Mouse (Mus musculus): ENCODE measurements around the gene Syne4. TPM values are rescaled to one million over a fixed set of nuclear protein-coding genes. Genes with fewer than 3 reads are reported as not detected.

The Syne4 gene
- total RNA-seq, 2 experiments from 2014 or later, result 4.2 to 5.8 TPM

GRCm38 (mm10) chr7:30326427-30326826 is 11.8 kb downstream of the Syne4 start:
- no peak for DNase-seq (ENCODE audit: low spot score in 2 of 2)

- no peak for DNase-seq (ENCODE audit: low spot score in 2 of 2)
These were observed 12.5 kb downstream of the Syne4 start for GRCm38 (mm10) chr7:30327140-30327539.

GRCm38 (mm10) chr7:30328379-30328778 is 13.8 kb downstream of the Syne4 start:
- no peak for DNase-seq (ENCODE audit: low spot score in 2 of 2)

DNA sequence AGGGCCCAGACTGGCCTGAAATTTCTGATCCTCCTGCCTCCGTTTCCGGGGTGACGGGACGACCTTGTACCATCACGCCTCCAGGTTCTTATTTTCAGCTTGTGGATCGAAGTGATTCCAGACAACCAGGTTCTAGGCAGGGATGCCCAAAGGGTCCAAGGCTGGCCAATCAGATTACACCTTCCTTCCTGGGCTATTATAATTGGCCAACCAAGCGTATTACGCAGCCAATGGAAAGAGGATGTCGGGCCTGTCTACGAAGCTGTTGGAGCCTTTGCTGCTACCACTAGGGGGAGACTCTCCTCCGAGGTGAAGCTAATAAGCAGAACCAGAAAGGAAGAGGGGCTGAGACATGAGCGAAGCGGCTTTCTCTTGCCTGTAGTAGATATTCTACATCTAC is 17.3 kb downstream of the Syne4 start:
- DNase-seq (ENCODE audit: low spot score in 2 of 2), result peak; percentile 85 to 96

DNA sequence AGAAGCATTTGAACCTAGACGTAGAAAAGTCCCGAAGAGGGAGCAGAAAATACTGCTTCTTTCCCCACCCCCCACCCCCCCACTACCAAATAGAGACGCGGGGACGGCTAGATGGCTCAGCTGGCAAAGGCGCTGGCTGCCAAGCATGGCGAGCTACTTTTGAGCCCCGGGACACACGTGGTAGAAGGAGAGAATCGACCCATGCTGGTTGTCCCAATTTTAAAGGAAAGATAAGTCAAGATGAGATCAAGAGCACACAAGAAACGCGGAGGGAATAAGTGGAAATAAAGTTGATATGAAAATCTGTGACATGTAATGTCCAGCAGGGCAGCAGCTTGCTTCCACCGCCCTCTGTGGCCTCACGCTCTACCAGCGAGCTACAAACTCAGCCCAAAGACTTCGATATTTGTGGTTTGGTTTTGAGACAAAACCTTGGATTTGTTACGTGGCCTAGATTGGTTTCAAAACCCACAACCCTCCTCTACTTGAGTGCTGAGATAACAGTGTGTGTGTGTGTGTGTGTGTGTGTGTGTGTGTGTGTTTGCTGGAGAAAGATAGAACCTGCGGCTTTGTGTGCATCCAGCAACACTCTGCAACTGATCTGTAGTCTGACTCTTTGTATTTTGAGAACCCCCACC is 18.1 kb downstream of the Syne4 start:
- DNase-seq (ENCODE audit: low spot score in 2 of 2), result no peak

GRCm38 (mm10) chr7:30333436-30333835 is 18.8 kb downstream of the Syne4 start:
- DNase-seq (ENCODE audit: low spot score in 2 of 2), result peak; percentile 50 to 81

DNA sequence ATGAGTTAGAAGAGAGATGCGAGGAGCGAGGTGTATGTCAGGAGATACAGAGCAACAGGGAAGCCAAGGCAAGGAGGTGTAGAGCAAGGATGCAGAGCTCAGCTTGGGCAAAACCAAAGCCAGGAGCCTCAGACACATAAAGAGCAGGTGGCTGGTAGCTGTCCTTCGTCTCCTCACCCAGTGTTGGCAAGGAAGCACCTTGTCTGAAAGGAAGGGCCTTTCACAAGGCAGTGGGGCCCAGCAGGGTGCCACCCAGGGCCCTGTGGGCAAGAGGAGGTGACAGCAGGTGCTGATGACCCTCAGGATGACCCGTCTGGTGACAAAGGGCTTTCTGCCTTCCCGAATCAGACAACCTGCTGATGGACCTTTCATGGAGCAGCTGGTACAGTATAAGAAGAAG is 20.0 kb downstream of the Syne4 start:
- DNase-seq (ENCODE audit: low spot score in 2 of 2), result no peak

GRCm38 (mm10) chr7:30335688-30336087 is 21.1 kb downstream of the Syne4 start:
- peak; percentile 61 to 82 for DNase-seq (ENCODE audit: low spot score in 2 of 2)

DNA sequence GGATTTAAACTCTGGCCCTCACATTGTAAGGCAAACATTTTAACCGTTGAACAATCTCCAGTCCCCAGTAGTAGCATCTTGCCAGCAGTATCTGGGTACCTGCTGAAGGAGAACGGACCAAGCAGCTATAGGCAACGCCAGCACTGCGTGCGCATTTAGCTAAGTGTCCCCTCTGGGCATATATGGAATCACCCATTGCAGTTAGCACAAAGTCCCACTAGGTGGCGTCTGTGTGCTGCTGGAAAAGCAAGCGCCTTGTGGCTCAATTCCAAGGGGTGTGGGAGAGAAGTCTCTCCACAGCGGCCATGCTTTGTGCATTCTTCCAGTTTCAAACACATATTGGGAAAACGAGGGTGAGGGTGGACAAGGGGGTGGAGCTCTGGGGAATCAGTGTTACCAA is 21.8 kb downstream of the Syne4 start:
- DNase-seq (ENCODE audit: low spot score in 2 of 2), result peak; percentile 84 to 92

DNA sequence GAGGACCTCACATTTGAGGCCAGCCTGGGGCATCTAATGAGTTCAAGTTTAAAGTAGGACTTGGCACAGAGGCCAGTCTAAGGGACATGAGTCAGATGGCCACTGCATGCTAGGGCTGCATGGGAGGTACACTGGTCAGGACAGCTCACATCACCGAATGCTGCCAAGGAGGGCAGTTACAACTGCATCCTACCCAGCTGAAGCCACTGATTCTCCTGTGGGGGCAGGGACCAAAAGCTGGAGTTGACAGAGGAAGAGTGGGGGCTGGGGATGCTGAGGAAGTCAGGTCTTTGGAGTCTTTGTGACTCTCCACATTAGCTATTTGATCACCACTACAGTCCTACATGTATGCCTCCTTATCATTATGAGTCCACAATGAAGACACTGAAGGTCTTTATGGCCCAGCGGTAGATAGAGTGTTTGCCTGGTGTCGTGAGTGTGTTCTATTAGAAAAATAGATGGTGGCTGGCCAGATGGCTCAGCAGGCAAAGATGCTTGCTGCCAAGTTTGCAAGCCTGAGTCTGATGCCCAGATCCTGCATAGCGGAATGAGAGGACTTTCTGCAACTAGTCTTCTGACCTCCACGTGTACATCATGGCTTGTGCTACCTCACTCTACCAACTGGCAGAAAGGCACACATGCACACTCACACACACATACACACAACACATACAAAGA is 25.0 kb downstream of the Syne4 start:
- DNase-seq (ENCODE audit: low spot score in 2 of 2), result no peak

DNA sequence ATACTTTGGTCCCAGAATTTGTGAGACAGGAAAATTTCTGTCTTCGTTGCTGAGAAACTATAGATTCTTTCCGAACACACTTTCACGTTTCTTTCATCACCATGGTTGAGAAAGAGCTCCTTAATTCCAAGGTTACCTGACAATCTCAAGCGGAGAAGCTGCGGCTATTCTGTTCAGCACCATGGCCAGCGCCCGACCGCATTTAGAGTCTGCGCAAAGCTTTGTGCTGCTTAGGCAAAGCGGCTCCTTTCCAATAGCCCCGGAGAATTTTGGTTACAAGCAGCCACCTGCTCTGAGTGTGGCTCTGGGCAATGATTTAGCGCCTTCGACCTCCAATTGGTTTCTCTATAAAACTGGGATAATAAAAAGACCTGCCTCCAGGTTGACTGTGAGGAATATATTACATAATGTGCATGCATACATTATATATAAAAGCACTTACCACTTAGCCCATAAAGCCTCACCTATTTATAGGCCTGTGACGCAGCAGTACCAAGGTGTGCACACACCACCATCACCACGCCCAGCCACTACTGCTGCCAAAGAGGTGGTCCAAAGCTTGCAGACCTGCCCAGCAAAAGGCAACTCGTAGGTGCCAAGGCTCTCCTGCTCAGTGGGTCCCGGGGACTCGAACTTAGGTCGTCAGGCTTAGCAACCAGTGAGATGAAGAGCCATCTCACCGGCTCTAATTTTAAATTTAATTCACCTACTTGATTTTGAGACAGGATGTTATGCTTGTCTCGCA is 32.2 kb downstream of the Syne4 start:
- no peak for DNase-seq (ENCODE audit: low spot score in 2 of 2)

DNA sequence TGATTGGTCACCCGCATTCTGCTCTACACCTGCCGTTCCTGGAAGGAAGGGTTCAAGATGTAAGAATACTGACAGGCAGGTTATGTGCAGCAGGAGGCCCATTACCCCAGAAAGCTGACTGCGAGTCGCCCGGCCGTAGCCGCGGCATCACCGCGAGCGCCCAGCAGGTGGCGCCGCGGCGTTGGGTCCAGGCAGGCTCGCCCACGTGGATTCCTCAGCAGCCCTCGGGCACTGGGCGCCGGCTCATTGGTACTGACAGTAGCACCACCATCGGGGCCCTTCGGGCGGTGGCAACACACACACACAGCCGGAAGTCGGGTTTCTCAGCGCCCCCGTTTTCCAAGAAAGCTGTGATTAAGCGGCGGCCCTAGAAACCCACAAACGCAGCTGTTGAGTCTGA is 33.2 kb downstream of the Syne4 start:
- DNase-seq (ENCODE audit: low spot score in 2 of 2), result peak; percentile 59 to 69

DNA sequence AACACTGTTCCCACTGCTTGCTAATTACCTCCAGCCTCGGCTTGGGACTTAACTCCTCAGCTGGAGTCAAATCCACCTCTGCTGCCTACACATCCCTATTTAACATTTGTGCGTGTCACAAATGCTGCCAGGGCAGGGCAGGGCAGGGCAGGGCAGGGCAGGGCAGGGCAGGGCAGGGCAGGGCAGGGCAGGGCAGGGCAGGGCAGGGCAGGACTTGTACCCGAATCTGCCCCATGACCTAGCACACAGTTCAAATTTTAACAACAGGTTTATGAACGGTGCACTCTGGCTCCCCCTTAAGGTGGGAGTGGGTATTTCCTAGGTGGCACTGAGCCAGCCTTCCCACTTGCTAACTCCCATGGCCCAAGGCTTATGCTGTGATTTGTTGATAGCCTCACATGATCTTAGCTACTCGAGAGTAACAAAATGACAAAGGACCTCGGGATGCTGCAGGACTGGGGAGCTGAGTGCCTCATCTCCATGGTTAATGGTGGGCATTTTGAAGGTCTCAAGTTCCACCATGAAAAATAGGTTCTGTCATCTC is 38.7 kb downstream of the Syne4 start:
- DNase-seq (ENCODE audit: low spot score in 2 of 2), result peak; percentile 74 to 80

GRCm38 (mm10) chr7:30354059-30354458 is 39.5 kb downstream of the Syne4 start:
- no peak for DNase-seq (ENCODE audit: low spot score in 2 of 2)

DNA sequence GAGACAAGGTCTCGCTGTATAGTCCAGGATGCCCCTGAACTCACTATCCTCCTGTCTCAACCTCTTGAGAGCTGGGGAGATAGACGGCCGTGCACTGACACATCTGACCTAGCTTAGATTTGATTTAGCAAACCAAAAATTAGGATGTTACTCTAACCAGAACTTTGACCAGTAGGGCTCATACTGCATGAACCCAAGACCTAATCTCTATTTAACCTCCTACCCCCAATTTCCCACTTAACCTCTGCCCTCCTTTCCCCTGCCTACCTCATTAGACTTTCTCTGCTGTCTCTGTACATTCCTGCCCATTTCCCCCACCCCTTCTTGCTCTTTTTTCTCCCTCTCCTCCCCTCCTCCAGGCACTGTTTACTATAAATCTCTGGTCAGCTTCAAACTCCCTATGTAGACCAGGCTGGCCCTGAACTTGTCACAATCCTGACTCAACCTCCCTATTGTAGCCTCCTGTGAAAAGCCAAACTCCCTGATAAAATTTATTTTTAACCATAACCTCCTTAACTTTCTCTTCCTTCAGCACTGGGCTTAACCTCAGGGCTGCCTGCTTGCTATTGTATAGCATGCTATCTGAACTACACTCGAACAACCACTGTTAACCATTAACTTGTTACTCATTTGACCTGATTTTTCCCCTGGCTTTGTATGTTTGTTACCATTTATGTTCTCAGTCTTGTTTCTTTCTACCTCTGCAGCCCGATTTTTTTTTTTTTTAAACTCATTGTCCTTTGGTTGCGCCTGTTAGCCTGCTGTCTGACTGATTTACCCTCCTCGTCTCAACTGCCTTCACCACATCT is 44.0 kb downstream of the Syne4 start:
- DNase-seq (ENCODE audit: low spot score in 2 of 2), result no peak

- DNase-seq (ENCODE audit: low spot score in 2 of 2), result no peak
These were observed 44.8 kb downstream of the Syne4 start for GRCm38 (mm10) chr7:30359276-30359865.

DNA sequence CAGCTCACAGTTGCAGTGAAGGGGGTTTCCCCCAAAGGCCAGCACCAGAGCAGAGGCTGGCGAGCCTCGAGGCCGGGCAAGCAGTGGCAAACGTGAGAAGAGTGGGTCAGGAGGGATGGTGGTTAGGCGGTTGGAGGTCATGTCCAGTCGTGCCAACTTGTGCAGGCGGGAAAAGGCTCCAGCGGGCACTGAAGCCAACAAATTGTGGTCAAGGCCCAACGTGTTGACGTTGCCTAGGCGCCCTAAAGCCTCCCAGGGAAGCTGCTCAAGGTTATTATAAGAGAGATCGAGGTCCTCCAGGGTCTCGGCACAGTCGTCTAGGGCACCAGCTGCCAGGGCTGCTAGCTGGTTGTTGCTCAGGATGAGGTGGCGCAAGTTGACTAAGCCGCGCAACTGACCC is 45.4 kb downstream of the Syne4 start:
- no peak for DNase-seq (ENCODE audit: low spot score in 2 of 2)

DNA sequence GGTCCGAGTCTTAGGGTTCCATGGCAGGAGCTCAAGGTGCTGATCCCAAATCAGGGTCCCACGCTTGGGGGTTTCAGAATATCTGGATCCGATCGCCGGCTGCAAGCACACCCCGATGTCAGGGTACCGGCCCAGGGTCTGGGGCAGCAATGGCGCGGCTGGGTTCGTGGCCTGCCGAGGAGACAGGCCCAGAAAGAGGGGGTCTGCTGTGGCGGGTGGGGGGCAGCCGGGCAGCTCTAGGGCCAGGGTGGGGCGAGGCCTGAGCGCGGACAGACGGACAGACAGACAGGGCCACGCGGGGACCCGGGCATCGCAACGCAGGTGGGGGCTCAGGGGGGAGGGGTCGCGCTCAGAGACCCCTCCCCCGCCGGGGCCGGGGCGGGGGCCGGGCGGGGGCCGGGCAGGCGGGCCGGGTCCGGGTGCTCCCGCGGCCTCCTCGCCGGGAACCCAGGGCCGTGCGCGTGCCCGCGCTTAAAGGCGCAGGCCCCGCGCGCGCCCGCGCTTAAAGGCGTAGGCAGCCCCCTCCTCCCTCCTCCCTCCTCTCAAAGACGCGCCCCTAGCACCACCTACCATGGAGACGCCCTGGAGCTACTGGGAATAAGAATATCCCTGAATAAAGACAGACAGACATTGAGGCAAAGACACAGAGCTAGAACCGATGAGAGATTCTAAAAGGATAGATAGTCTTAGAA is 48.2 kb downstream of the Syne4 start, which contains the start of gene Lrfn3:
Lrfn3 (minus strand) TSS at position 121 of the 692 bp plus-strand sequence.
- DNase-seq (ENCODE audit: low spot score in 2 of 2), result peak; percentile 29 to 73

DNA sequence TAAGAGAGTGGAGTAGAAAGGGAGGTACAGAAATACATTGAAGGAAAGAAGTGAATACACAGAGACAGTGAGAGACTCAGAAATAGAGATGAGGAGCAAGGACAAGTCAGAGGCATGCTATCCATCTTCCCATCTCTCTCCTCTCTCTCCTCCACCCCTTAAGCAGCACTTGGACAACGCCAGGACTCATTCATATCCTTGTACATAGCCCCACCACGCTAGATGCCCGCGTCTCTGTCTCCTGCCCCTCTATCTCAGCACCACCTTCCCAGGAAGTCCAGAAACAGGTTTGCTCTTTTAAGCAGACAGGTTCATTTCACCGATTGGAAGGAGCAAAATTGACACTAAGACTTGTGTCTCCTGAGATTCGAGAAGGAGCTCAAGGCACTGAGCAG is 48.7 kb downstream of the Syne4 start:
- no peak for DNase-seq (ENCODE audit: low spot score in 2 of 2)

DNA sequence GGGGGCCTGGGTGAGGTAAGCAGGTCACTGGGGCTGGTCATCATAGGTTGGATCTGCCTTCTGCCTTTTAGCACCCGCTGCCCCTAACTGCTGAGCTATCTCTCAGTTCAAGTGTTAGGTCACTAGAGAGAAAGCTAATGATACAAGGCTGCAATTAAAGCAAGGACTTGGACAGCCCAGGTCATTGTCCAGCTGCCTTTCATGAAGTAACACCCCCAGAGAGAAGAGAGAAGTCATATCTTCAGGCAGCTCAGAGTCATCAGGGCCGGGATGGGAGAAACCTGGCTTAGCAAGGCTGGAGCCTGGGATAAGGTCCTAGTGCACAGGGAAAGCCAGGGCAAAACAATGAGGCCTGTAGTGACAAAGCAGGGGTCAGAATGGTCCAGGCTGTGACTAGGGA is 52.9 kb downstream of the Syne4 start:
- DNase-seq (ENCODE audit: low spot score in 2 of 2), result no peak

Data from layer of hippocampus, postnatal 14 days (tissue).